Mouse (Mus musculus): ENCODE results near the gene Cers1.

Gene Cers1

GRCm38 (mm10) chr8:70352000-70352384 is 36.4 kb downstream of the Cers1 start:
- no peak for DNase-seq (ENCODE audit: low read depth, low spot score)

- DNase-seq (ENCODE audit: low read depth, low spot score): peak; percentile 52
Observed at GRCm38 (mm10) chr8:70352657-70353151, 37.1 kb downstream of the Cers1 start.

GRCm38 (mm10) chr8:70353194-70353817 is 37.7 kb downstream of the Cers1 start, which contains the start of gene Upf1:
Gene Upf1 (minus strand): TSS chr8:70353278.
- DNase-seq (ENCODE audit: low read depth, low spot score): peak; percentile 99

- no peak for DNase-seq (ENCODE audit: low read depth, low spot score)
Observed at GRCm38 (mm10) chr8:70354004-70354403, 38.4 kb downstream of the Cers1 start.

GRCm38 (mm10) chr8:70356111-70356510 is 40.5 kb downstream of the Cers1 start:
- no peak for DNase-seq (ENCODE audit: low read depth, low spot score)

GRCm38 (mm10) chr8:70359411-70359810 is 43.8 kb downstream of the Cers1 start:
- no peak for DNase-seq (ENCODE audit: low read depth, low spot score)

GRCm38 (mm10) chr8:70360769-70361168 is 45.2 kb downstream of the Cers1 start:
- peak; percentile 66 for DNase-seq (ENCODE audit: low read depth, low spot score)

- DNase-seq (ENCODE audit: low read depth, low spot score): no peak
Observed at GRCm38 (mm10) chr8:70361484-70362032, 46.0 kb downstream of the Cers1 start.

- no peak for DNase-seq (ENCODE audit: low read depth, low spot score)
Observed at GRCm38 (mm10) chr8:70364066-70364465, 48.5 kb downstream of the Cers1 start.

GRCm38 (mm10) chr8:70366588-70366987 is 51.0 kb downstream of the Cers1 start:
- no peak for DNase-seq (ENCODE audit: low read depth, low spot score)

- DNase-seq (ENCODE audit: low read depth, low spot score): no peak
Observed at GRCm38 (mm10) chr8:70370476-70370875, 54.9 kb downstream of the Cers1 start.

GRCm38 (mm10) chr8:70371951-70372350 is 56.4 kb downstream of the Cers1 start:
- no peak for DNase-seq (ENCODE audit: low read depth, low spot score)

GRCm38 (mm10) chr8:70373397-70374317 is 58.1 kb downstream of the Cers1 start, which contains the start of gene Comp:
Gene Comp (plus strand): TSS chr8:70373558.
- DNase-seq (ENCODE audit: low read depth, low spot score): no peak

- DNase-seq (ENCODE audit: low read depth, low spot score): no peak
Observed at GRCm38 (mm10) chr8:70374318-70374927, 58.8 kb downstream of the Cers1 start.

- DNase-seq (ENCODE audit: low read depth, low spot score): no peak
Observed at GRCm38 (mm10) chr8:70375212-70375859, 59.8 kb downstream of the Cers1 start.

- DNase-seq (ENCODE audit: low read depth, low spot score): no peak
Observed at GRCm38 (mm10) chr8:70376275-70376741, 60.7 kb downstream of the Cers1 start.

GRCm38 (mm10) chr8:70377049-70377448 is 61.5 kb downstream of the Cers1 start:
- DNase-seq (ENCODE audit: low read depth, low spot score): no peak

- no peak for DNase-seq (ENCODE audit: low read depth, low spot score)
Observed at GRCm38 (mm10) chr8:70380069-70380468, 64.5 kb downstream of the Cers1 start.

Measured in A20 (cell line).